Mouse (Mus musculus) liver, embryonic 12.5 days (tissue): ENCODE measurements around the gene Tmem132c. TPM values are rescaled to one million over a fixed set of nuclear protein-coding genes. Genes with fewer than 3 reads are reported as not detected.
A peak's percentile ranks its signal among the peaks of the same experiment; 100 is the strongest.

Source experiments
- ATAC-seq: fragments of 200-750 bp; cut with Nextera tagmentation; 2 replicates; pipeline ENCODE4 v1.8.0; 2017; ENCODE audit warnings: moderate number of reproducible peaks, mild to moderate bottlenecking, moderate library complexity
- H3K27ac ChIP-seq: fragments of 300-500 bp; sonication (generic); 2 replicates; pipeline ENCODE4 v1.5.1; 2016; ENCODE audit warnings: mild to moderate bottlenecking
- H3K27me3 ChIP-seq: fragments of 300-500 bp; sonication (generic); replicated peaks from 2 replicates; pipeline ENCODE4 v1.6.1; 2016; ENCODE audit warnings: mild to moderate bottlenecking, moderate library complexity
- H3K36me3 ChIP-seq: fragments of 300-500 bp; sonication (generic); 2 replicates; pipeline ENCODE4 v1.6.1; 2016; ENCODE audit warnings: mild to moderate bottlenecking, moderate library complexity
- H3K4me1 ChIP-seq: fragments of 300-500 bp; sonication (generic); 2 replicates; pipeline ENCODE4 v1.6.1; 2016
- H3K4me2 ChIP-seq: fragments of 300-500 bp; sonication (generic); 2 replicates; pipeline ENCODE4 v1.6.1; 2016; ENCODE audit warnings: mild to moderate bottlenecking, moderate library complexity
- H3K4me3 ChIP-seq: fragments of 300-500 bp; sonication (generic); 2 replicates; pipeline ENCODE4 v1.5.1; 2016; ENCODE audit warnings: mild to moderate bottlenecking, moderate library complexity
- H3K9ac ChIP-seq: fragments of 300-500 bp; sonication (generic); 2 replicates; pipeline ENCODE4 v1.6.1; 2016; ENCODE audit warnings: mild to moderate bottlenecking, moderate library complexity
- H3K9me3 ChIP-seq: fragments of 300-500 bp; sonication (generic); replicated peaks from 2 replicates; pipeline ENCODE4 v1.6.1; 2016; ENCODE audit warnings: mild to moderate bottlenecking, moderate library complexity
- WGBS: fragments of 180-500 bp; shearing (Covaris S2); methylation state at CpG from one replicate; pipeline ENCODE4 v1.1.7; 2016; ENCODE audit not compliant: insufficient replicate concordance; 5-methylcytosine and 5-hydroxymethylcytosine counted together
- polyA plus RNA-seq: library from polyadenylated mRNA; unstranded; fragments of >200 nt; fragmentation: Nextera tagmentation; extraction: Ambion mirVana; gene quantifications from 2 replicates; pipeline ENCODE4 v1.2.1, GENCODE M21; 2016

The Tmem132c gene
- polyA plus RNA-seq, 1 experiment from 2014 or later: 0.27 TPM

GRCm38 (mm10) chr5:127241925-127242762 is 536 bp downstream of the Tmem132c start:
- H3K4me2 ChIP-seq: peak overlapping the region; percentile 59
- ATAC-seq: peak; percentile 49
- no peaks in the 10 kb centered on the region for H3K36me3 ChIP-seq
- no peaks in the 10 kb centered on the region; the same call in 1 of the 2 replicates for H3K9me3 ChIP-seq
- WGBS: 2% methylated on average over 70 of the region's 73 CpGs
- H3K4me1 ChIP-seq: no peaks in the 10 kb centered on the region
- peak overlapping the region; percentile 38 for H3K4me3 ChIP-seq
- H3K27me3 ChIP-seq: peaks cover 64% of the 10 kb centered on the region
- no peak overlapping the region for H3K27ac ChIP-seq
- H3K9ac ChIP-seq: no peak overlapping the region

- H3K27ac ChIP-seq: no peak overlapping the region
- no peak overlapping the region for H3K9ac ChIP-seq
- H3K4me1 ChIP-seq: no peaks in the 10 kb centered on the region
- H3K4me3 ChIP-seq: peak overlapping the region; percentile 38; the same call in 1 of the 2 replicates
- H3K27me3 ChIP-seq: peaks cover 64% of the 10 kb centered on the region
- WGBS: 2% methylated on average over 13 of the region's 13 CpGs
- H3K4me2 ChIP-seq: peak overlapping the region; percentile 59
- no peak for ATAC-seq
- no peaks in the 10 kb centered on the region for H3K36me3 ChIP-seq
- H3K9me3 ChIP-seq: no peaks in the 10 kb centered on the region; the same call in 1 of the 2 replicates
Measured at GRCm38 (mm10) chr5:127242763-127243160, 1.2 kb downstream of the Tmem132c start.

- Histone ChIP-seq H3K36me3 (no peaks in the 10 kb centered on the region), H3K4me2 (peak overlapping the region; percentile 24), H3K9me3 (no peaks in the 10 kb centered on the region; the same call in 1 of the 2 replicates), H3K4me3 (no peak overlapping the region), H3K27me3 (peaks cover 64% of the 10 kb centered on the region), H3K9ac (no peak overlapping the region), H3K4me1 (no peaks in the 10 kb centered on the region), H3K27ac (no peak overlapping the region)
- 3% methylated on average over 16 of the region's 16 CpGs for WGBS
- ATAC-seq: no peak
Measured at GRCm38 (mm10) chr5:127243209-127243608, 1.6 kb downstream of the Tmem132c start.

- Histone ChIP-seq H3K27ac (no peak overlapping the region), H3K9me3 (no peaks in the 10 kb centered on the region; the same call in 1 of the 2 replicates), H3K4me2 (peak overlapping the region; percentile 24; the same call in 1 of the 2 replicates), H3K36me3 (no peaks in the 10 kb centered on the region), H3K27me3 (peaks cover 64% of the 10 kb centered on the region), H3K4me1 (no peaks in the 10 kb centered on the region), H3K9ac (no peak overlapping the region), H3K4me3 (no peak overlapping the region)
- no peak for ATAC-seq
- 14% methylated on average over 13 of the region's 13 CpGs for WGBS
Measured at GRCm38 (mm10) chr5:127243611-127244010, 2.0 kb downstream of the Tmem132c start.

- Histone ChIP-seq H3K4me1 (no peaks in the 10 kb centered on the region), H3K27ac (no peak overlapping the region), H3K36me3 (no peaks in the 10 kb centered on the region), H3K27me3 (no peaks in the 10 kb centered on the region), H3K9me3 (no peaks in the 10 kb centered on the region; the same call in none of the 2 replicates), H3K9ac (no peak overlapping the region), H3K4me2 (no peak overlapping the region), H3K4me3 (no peak overlapping the region)
- ATAC-seq: no peak
- 50% methylated on average over 2 of the region's 2 CpGs for WGBS
Measured at GRCm38 (mm10) chr5:127253263-127253662, 11.7 kb downstream of the Tmem132c start.

- no peaks in the 10 kb centered on the region for H3K4me1 ChIP-seq
- 65% methylated on average over 11 of the region's 11 CpGs for WGBS
- no peak for ATAC-seq
Measured at GRCm38 (mm10) chr5:127256947-127257610, 15.5 kb downstream of the Tmem132c start.

GRCm38 (mm10) chr5:127262136-127262535 is 20.5 kb downstream of the Tmem132c start:
- H3K27ac ChIP-seq: no peak overlapping the region
- no peak for ATAC-seq
- H3K9me3 ChIP-seq: no peaks in the 10 kb centered on the region; the same call in 1 of the 2 replicates
- 50% methylated on average over 5 of the region's 5 CpGs for WGBS
- no peak overlapping the region for H3K9ac ChIP-seq
- H3K4me1 ChIP-seq: no peaks in the 10 kb centered on the region
- H3K4me3 ChIP-seq: no peak overlapping the region
- no peaks in the 10 kb centered on the region for H3K27me3 ChIP-seq
- H3K4me2 ChIP-seq: no peak overlapping the region
- no peaks in the 10 kb centered on the region for H3K36me3 ChIP-seq

More at GRCm38 (mm10) chr5:127256947-127257610, 15.5 kb downstream of the Tmem132c start:
- H3K27me3 ChIP-seq: no peaks in the 10 kb centered on the region
- no peak overlapping the region for H3K9ac ChIP-seq
- no peak overlapping the region for H3K4me3 ChIP-seq
- H3K9me3 ChIP-seq: no peaks in the 10 kb centered on the region; the same call in none of the 2 replicates
- no peak overlapping the region for H3K27ac ChIP-seq
- H3K4me2 ChIP-seq: no peak overlapping the region
- H3K36me3 ChIP-seq: no peaks in the 10 kb centered on the region

- Histone ChIP-seq H3K4me3 (no peak overlapping the region), H3K4me1 (no peaks in the 10 kb centered on the region), H3K9me3 (no peaks in the 10 kb centered on the region), H3K4me2 (no peak overlapping the region), H3K9ac (no peak overlapping the region), H3K36me3 (no peaks in the 10 kb centered on the region), H3K27me3 (no peaks in the 10 kb centered on the region), H3K27ac (no peak overlapping the region)
- no peak for ATAC-seq
- WGBS: 18% methylated on average over 3 of the region's 3 CpGs
Measured at GRCm38 (mm10) chr5:127271145-127271544, 29.5 kb downstream of the Tmem132c start.

GRCm38 (mm10) chr5:127279462-127279861 is 37.9 kb downstream of the Tmem132c start:
- no peak for ATAC-seq

GRCm38 (mm10) chr5:127281186-127281585 is 39.6 kb downstream of the Tmem132c start:
- ATAC-seq: no peak
- no peak overlapping the region for H3K4me3 ChIP-seq
- H3K36me3 ChIP-seq: no peaks in the 10 kb centered on the region
- no peak overlapping the region for H3K4me2 ChIP-seq
- 52% methylated on average over 4 of the region's 4 CpGs for WGBS
- no peaks in the 10 kb centered on the region for H3K27me3 ChIP-seq
- H3K9ac ChIP-seq: no peak overlapping the region
- H3K4me1 ChIP-seq: no peaks in the 10 kb centered on the region
- H3K27ac ChIP-seq: no peak overlapping the region
- peaks cover 6% of the 10 kb centered on the region; the same call in 1 of the 2 replicates for H3K9me3 ChIP-seq

More at GRCm38 (mm10) chr5:127279462-127279861, 37.9 kb downstream of the Tmem132c start:
- Histone ChIP-seq H3K9ac (no peak overlapping the region), H3K9me3 (peaks cover 6% of the 10 kb centered on the region; the same call in 1 of the 2 replicates), H3K36me3 (no peaks in the 10 kb centered on the region), H3K4me2 (no peak overlapping the region), H3K4me3 (no peak overlapping the region), H3K27me3 (no peaks in the 10 kb centered on the region), H3K4me1 (no peaks in the 10 kb centered on the region), H3K27ac (no peak overlapping the region)
- WGBS: 67% methylated on average over 9 of the region's 9 CpGs

- 33% methylated on average over 6 of the region's 6 CpGs for WGBS
- no peak overlapping the region for H3K27ac ChIP-seq
- ATAC-seq: no peak
Measured at GRCm38 (mm10) chr5:127282539-127283123, 41.0 kb downstream of the Tmem132c start.

More at GRCm38 (mm10) chr5:127282539-127283123, 41.0 kb downstream of the Tmem132c start:
- Histone ChIP-seq H3K36me3 (no peaks in the 10 kb centered on the region), H3K27me3 (no peaks in the 10 kb centered on the region), H3K4me3 (no peak overlapping the region), H3K9ac (no peak overlapping the region), H3K4me1 (no peaks in the 10 kb centered on the region), H3K9me3 (peaks cover 6% of the 10 kb centered on the region; the same call in 1 of the 2 replicates), H3K4me2 (no peak overlapping the region)
